Mouse (Mus musculus) embryonic facial prominence, embryonic 14.5 days (tissue): ENCODE data around the gene Wdr61. TPM values are rescaled to one million over a fixed set of nuclear protein-coding genes. Genes with fewer than 3 reads are reported as not detected.

Source experiments
- ATAC-seq: fragments of 200-750 bp; cut with Nextera tagmentation; 2 replicates; pipeline ENCODE4 v1.8.0; 2017; ENCODE audit warnings: low read depth, moderate number of reproducible peaks, moderate TSS enrichment
- DNase-seq: peaks from one replicate; pipeline ENCODE4 v3.0.0-alpha.2; 2015; ENCODE audit warnings: low spot score
- H3K27ac ChIP-seq: fragments of 300-500 bp; sonication (generic); replicated peaks from 2 replicates; pipeline ENCODE4 v1.5.1; 2014; ENCODE audit warnings: low read depth, mild to moderate bottlenecking, low read length, moderate library complexity
- H3K27me3 ChIP-seq: fragments of 300-500 bp; sonication (generic); replicated peaks from 2 replicates; pipeline ENCODE4 v1.6.1; 2014; ENCODE audit warnings: low read length; ENCODE audit not compliant: control insufficient read depth, insufficient read depth
- H3K36me3 ChIP-seq: fragments of 300-500 bp; sonication (generic); 2 replicates; pipeline ENCODE4 v1.6.1; 2014; ENCODE audit warnings: low read length, mixed read lengths; ENCODE audit not compliant: control insufficient read depth, insufficient read depth
- H3K4me1 ChIP-seq: fragments of 300-500 bp; sonication (generic); 2 replicates; pipeline ENCODE4 v1.6.1; 2014; ENCODE audit warnings: antibody characterized with exemption, low read length; ENCODE audit not compliant: control insufficient read depth, insufficient read depth
- H3K4me2 ChIP-seq: fragments of 300-500 bp; sonication (generic); 2 replicates; pipeline ENCODE4 v1.6.1; 2014; ENCODE audit warnings: low read depth, mild to moderate bottlenecking, low read length, moderate library complexity, mixed read lengths
- H3K4me3 ChIP-seq: fragments of 300-500 bp; sonication (generic); 2 replicates; pipeline ENCODE4 v1.5.1; 2014; ENCODE audit warnings: low read depth, mild to moderate bottlenecking, low read length
- H3K9ac ChIP-seq: fragments of 300-500 bp; sonication (generic); 2 replicates; pipeline ENCODE4 v1.6.1; 2014; ENCODE audit warnings: low read depth, mild to moderate bottlenecking, low read length, moderate library complexity, mixed read lengths
- H3K9me3 ChIP-seq: fragments of 300-500 bp; sonication (generic); 2 replicates; pipeline ENCODE4 v1.6.1; 2016; ENCODE audit warnings: low read length; ENCODE audit not compliant: control insufficient read depth
- WGBS: fragments of 180-500 bp; shearing (Covaris S2); extraction: QIAGEN DNeasy Blood & Tissue Kit; methylation state at CpG from one replicate; pipeline ENCODE4 v1.1.7; 2014; 5-methylcytosine and 5-hydroxymethylcytosine counted together
- polyA plus RNA-seq: library from polyadenylated mRNA; unstranded; fragments of >200 nt; fragmentation: Nextera tagmentation; extraction: Ambion mirVana; gene quantifications from 2 replicates; pipeline ENCODE4 v1.2.1, GENCODE M21; 2014

Gene Wdr61
- polyA plus RNA-seq, 1 experiment from 2014 or later, result 143 TPM

GRCm38 (mm10) chr9:54717527-54717926 is 16.8 kb downstream of the Wdr61 start:
- Histone ChIP-seq H3K4me3 (no peak overlapping the region), H3K27ac (no peak overlapping the region), H3K4me2 (no peak overlapping the region), H3K9me3 (no peaks in the 10 kb centered on the region), H3K9ac (no peak overlapping the region), H3K4me1 (no peaks in the 10 kb centered on the region), H3K27me3 (no peaks in the 10 kb centered on the region), H3K36me3 (peaks cover 92% of the 10 kb centered on the region)
- ATAC-seq, result no peak
- no peak for DNase-seq
- WGBS, result 82% methylated on average over 3 of the region's 3 CpGs

DNA sequence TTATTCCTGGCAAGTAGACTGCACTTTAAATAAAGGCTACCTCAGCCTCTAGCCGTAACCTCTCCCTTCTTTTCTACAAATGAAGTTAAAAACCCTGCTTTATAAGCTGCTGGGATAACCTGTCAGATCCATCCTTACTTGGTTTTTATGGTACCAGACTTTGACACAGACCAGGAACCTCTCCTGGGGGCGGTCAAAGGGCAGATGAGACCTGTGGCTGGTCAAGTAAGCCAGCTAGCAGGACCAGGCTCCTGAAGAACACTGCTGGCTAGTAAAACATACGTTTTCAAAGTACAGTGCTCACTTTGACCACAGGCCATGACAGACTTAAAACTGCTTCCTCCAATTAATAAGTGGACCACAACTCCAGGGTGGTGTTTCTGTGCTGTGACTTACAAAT is 18.5 kb downstream of the Wdr61 start:
- Histone ChIP-seq H3K27me3 (no peaks in the 10 kb centered on the region), H3K36me3 (peaks cover 96% of the 10 kb centered on the region), H3K4me3 (no peak overlapping the region), H3K4me2 (no peak overlapping the region), H3K27ac (no peak overlapping the region), H3K9me3 (no peaks in the 10 kb centered on the region), H3K9ac (no peak overlapping the region), H3K4me1 (no peaks in the 10 kb centered on the region)
- ATAC-seq (no peak), DNase-seq (no peak)
- 89% methylated on average over 3 of the region's 3 CpGs for WGBS

DNA sequence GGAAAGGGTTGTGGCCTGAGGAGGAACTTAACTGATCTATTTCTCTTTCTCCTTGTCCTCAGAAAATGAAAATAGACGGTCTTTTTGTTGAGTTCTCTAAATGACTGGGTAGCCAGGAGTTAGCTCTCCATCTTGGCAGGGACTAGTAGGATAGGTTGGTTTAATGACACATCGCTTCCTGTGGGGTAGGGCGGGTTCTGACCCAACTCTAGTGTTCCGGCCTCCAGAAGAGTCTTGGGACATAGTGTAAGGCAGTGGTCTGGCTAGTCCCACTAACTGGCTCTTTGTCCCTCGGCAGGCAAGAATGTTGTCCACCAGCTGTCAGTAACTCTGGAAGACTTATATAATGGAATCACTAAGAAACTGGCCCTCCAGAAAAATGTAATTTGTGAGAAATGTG is 26.2 kb downstream of the Wdr61 start:
- Histone ChIP-seq H3K27ac (no peak overlapping the region), H3K4me3 (no peak overlapping the region), H3K27me3 (no peaks in the 10 kb centered on the region), H3K4me2 (no peak overlapping the region), H3K4me1 (no peaks in the 10 kb centered on the region), H3K9me3 (no peaks in the 10 kb centered on the region), H3K36me3 (peaks cover 42% of the 10 kb centered on the region), H3K9ac (no peak overlapping the region)
- DNase-seq (no peak), ATAC-seq (no peak)
- WGBS, result 79% methylated on average over 5 of the region's 5 CpGs

DNA sequence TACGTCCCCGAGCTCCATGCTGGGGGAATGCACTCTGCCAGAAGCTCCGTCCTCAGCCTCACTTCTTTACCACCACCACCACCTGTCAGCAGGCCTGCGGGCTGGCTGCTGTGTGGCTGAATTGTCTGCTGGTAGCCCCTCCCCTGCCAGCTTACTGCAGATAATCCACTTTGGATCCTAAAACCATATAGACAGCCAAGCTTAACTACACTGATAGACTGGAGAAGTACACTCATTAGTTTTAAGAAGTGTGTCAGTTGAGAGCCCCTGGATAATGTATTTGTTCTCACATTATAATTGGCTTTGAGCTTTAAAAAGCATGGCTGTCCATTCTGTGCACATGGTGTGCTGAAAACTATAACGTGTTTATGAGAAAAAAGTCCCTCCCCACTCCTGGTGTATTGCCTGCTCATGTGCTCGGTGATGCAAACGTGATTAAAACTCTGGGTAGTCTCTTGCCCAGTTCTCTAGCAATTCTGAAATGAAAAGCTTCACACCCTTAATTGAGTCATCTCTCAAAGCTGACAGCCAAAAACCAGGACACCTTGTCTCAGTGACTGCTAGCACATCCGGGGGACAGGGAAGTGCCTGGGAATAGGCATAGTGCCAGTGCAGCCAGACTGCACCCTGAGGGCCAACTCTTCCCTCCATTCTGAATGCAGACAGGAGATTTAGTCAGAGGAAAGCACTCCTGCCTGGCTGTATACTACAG is 26.9 kb downstream of the Wdr61 start:
- no peaks in the 10 kb centered on the region for H3K4me1 ChIP-seq
- WGBS, result 65% methylated on average over 8 of the region's 8 CpGs
- peaks cover 37% of the 10 kb centered on the region for H3K36me3 ChIP-seq
- no peak overlapping the region for H3K9ac ChIP-seq
- ATAC-seq (no peak; the same call in 1 of the 2 replicates), DNase-seq (no peak)
- H3K4me2 ChIP-seq, result no peak overlapping the region
- H3K27me3 ChIP-seq, result no peaks in the 10 kb centered on the region
- H3K9me3 ChIP-seq, result no peaks in the 10 kb centered on the region
- no peak overlapping the region for H3K27ac ChIP-seq
- H3K4me3 ChIP-seq, result no peak overlapping the region

GRCm38 (mm10) chr9:54705561-54705960 is 28.8 kb downstream of the Wdr61 start:
- Histone ChIP-seq H3K4me3 (no peak overlapping the region), H3K9me3 (no peaks in the 10 kb centered on the region), H3K9ac (no peak overlapping the region), H3K4me2 (no peak overlapping the region), H3K27ac (no peak overlapping the region), H3K36me3 (peaks cover 19% of the 10 kb centered on the region), H3K4me1 (0 out of 2 replicates have a peak, but pooled peaks cover 2% of the 10 kb centered on the region), H3K27me3 (no peaks in the 10 kb centered on the region)
- WGBS, result 33% methylated on average over 1 of the region's 1 CpGs
- DNase-seq (peak; percentile 10), ATAC-seq (peak; percentile 42; the same call in 1 of the 2 replicates)

- H3K27me3 ChIP-seq, result no peaks in the 10 kb centered on the region
- H3K4me1 ChIP-seq, result 0 out of 2 replicates have a peak, but pooled peaks cover 2% of the 10 kb centered on the region
- no peak for DNase-seq
- H3K4me2 ChIP-seq, result no peak overlapping the region
- no peaks in the 10 kb centered on the region for H3K9me3 ChIP-seq
- 82% methylated on average over 5 of the region's 5 CpGs for WGBS
- no peak overlapping the region for H3K9ac ChIP-seq
- H3K4me3 ChIP-seq, result no peak overlapping the region
- no peak overlapping the region for H3K27ac ChIP-seq
- peaks cover 9% of the 10 kb centered on the region; the same call in 1 of the 2 replicates for H3K36me3 ChIP-seq
- ATAC-seq, result no peak
Measured at GRCm38 (mm10) chr9:54704361-54704760, 30.0 kb downstream of the Wdr61 start.

GRCm38 (mm10) chr9:54702581-54702980 is 31.7 kb downstream of the Wdr61 start:
- DNase-seq, result no peak
- H3K9me3 ChIP-seq, result no peaks in the 10 kb centered on the region
- H3K27ac ChIP-seq, result no peak overlapping the region
- H3K4me1 ChIP-seq, result 0 out of 2 replicates have a peak, but pooled peaks cover 7% of the 10 kb centered on the region
- ATAC-seq, result no peak
- H3K4me3 ChIP-seq, result no peak overlapping the region
- H3K9ac ChIP-seq, result no peak overlapping the region
- H3K27me3 ChIP-seq, result no peaks in the 10 kb centered on the region; the same call in 1 of the 2 replicates
- WGBS, result 84% methylated on average over 2 of the region's 2 CpGs
- H3K4me2 ChIP-seq, result no peak overlapping the region
- H3K36me3 ChIP-seq, result no peaks in the 10 kb centered on the region

DNA sequence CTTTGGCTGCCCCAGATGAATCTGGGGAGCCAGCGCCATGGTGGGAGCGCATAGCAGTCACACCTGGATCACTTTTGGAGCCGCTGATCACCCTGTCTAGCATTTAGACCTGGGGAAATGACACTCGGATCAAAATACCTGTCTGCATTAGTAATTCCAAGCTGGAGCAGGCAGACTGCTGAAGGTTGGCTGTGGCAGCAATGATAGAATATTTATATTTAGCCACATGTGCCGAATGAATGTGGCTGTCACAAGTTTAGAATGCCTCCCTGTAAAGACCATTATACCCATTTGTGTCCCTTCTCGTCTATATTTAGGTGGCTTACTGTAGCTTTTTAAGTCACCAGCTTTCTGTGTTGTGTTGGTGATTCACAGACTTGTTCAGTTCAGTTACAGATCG is 33.6 kb downstream of the Wdr61 start:
- no peaks in the 10 kb centered on the region for H3K36me3 ChIP-seq
- no peak overlapping the region for H3K27ac ChIP-seq
- H3K4me3 ChIP-seq, result peak overlapping the region; percentile 78; the same call in 1 of the 2 replicates
- DNase-seq (no peak), ATAC-seq (no peak)
- H3K9ac ChIP-seq, result no peak overlapping the region
- H3K4me1 ChIP-seq, result 0 out of 2 replicates have a peak, but pooled peaks cover 7% of the 10 kb centered on the region
- H3K27me3 ChIP-seq, result no peaks in the 10 kb centered on the region; the same call in 1 of the 2 replicates
- peak overlapping the region; percentile 92 for H3K4me2 ChIP-seq
- H3K9me3 ChIP-seq, result no peaks in the 10 kb centered on the region
- WGBS, result 69% methylated on average over 7 of the region's 7 CpGs

DNA sequence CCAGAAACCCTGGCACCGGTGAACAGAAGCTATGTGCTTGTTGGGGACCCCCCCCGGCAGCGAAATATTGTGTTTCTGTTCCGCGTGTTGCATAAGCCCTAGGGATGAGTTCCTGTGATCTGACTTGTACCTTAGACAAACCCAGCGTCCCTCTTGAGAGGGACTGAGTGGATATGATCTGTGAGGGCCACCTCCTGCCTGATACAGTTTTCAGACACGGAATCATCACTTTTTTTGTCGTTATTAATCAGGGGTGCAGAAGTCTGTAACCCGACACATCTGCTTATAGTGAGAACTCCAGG is 34.2 kb downstream of the Wdr61 start:
- WGBS, result 14% methylated on average over 9 of the region's 9 CpGs
- Histone ChIP-seq H3K27me3 (no peaks in the 10 kb centered on the region; the same call in 1 of the 2 replicates), H3K36me3 (no peaks in the 10 kb centered on the region), H3K9ac (peak overlapping the region; percentile 89), H3K27ac (no peak overlapping the region), H3K4me2 (peak overlapping the region; percentile 92), H3K4me3 (peak overlapping the region; percentile 78), H3K4me1 (0 out of 2 replicates have a peak, but pooled peaks cover 7% of the 10 kb centered on the region), H3K9me3 (no peaks in the 10 kb centered on the region)
- ATAC-seq (peak; percentile 4; the same call in 1 of the 2 replicates), DNase-seq (no peak)
